Mouse (Mus musculus) liver, embryonic 14.5 days (tissue): ENCODE data around the gene Cdhr2. TPM values are rescaled to one million over a fixed set of nuclear protein-coding genes. Genes with fewer than 3 reads are reported as not detected.

ENCODE experiments used
- ATAC-seq: fragments of 200-750 bp; cut with Nextera tagmentation; 2 replicates; pipeline ENCODE4 v1.8.0; 2017; ENCODE audit warnings: moderate number of reproducible peaks, mild to moderate bottlenecking, moderate library complexity; ENCODE audit not compliant: insufficient read depth
- DNase-seq, 3 experiments: peaks; one replicate each; pipeline ENCODE4 v3.0.0-alpha.2; 2012 to 2013; ENCODE audit warnings: low read depth in 3 of 3, low spot score in 3 of 3
- H3K27ac ChIP-seq: fragments of 300-500 bp; sonication (generic); 2 replicates; pipeline ENCODE4 v1.5.1; 2014; ENCODE audit warnings: moderate library complexity, mild to moderate bottlenecking, control low read depth, inconsistent platforms
- H3K27me3 ChIP-seq: fragments of 300-500 bp; sonication (generic); 2 replicates; pipeline ENCODE4 v1.6.1; 2014; ENCODE audit warnings: mild to moderate bottlenecking, low read length, moderate library complexity; ENCODE audit not compliant: control insufficient read depth, insufficient read depth
- H3K36me3 ChIP-seq: fragments of 300-500 bp; sonication (generic); replicated peaks from 2 replicates; pipeline ENCODE4 v1.6.1; 2014; ENCODE audit warnings: low read depth; ENCODE audit not compliant: control insufficient read depth, insufficient read depth
- H3K4me1 ChIP-seq, 2 experiments: fragments of 200-500 bp in 1 of 2; fragments of 300-500 bp in 1 of 2; sonication (generic) in 1 of 2; replicated peaks; 2 replicates each; pipeline ENCODE4 v1.6.1; 2012 to 2014; ENCODE audit warnings: antibody characterized with exemption in 1 of 2, inconsistent platforms in 1 of 2, low read length in 1 of 2; ENCODE audit not compliant: control insufficient read depth in 2 of 2, insufficient read depth in 2 of 2
- H3K4me2 ChIP-seq: fragments of 300-500 bp; sonication (generic); 2 replicates; pipeline ENCODE4 v1.6.1; 2014; ENCODE audit warnings: low read depth, mild to moderate bottlenecking, control low read depth, moderate library complexity
- H3K4me3 ChIP-seq, 2 experiments: fragments of 200-500 bp in 1 of 2; fragments of 300-500 bp in 1 of 2; sonication (generic) in 1 of 2; 2 replicates each; pipeline ENCODE4 v1.5.1; 2012 to 2014; ENCODE audit warnings: low read depth in 2 of 2, low read length in 2 of 2, mild to moderate bottlenecking in 2 of 2, control low read depth in 1 of 2, inconsistent platforms in 1 of 2, moderate library complexity in 1 of 2; ENCODE audit not compliant: insufficient read depth in 1 of 2
- H3K9ac ChIP-seq: fragments of 300-500 bp; sonication (generic); replicated peaks from 2 replicates; pipeline ENCODE4 v1.6.1; 2014; ENCODE audit warnings: mild to moderate bottlenecking, control low read depth, moderate library complexity
- H3K9me3 ChIP-seq: fragments of 300-500 bp; sonication (generic); 2 replicates; pipeline ENCODE4 v1.6.1; 2016; ENCODE audit warnings: low read length, mixed read lengths; ENCODE audit not compliant: control insufficient read depth
- CTCF ChIP-seq: IDR thresholded peaks from 2 replicates; pipeline ENCODE4 v1.5.1; 2016; ENCODE audit warnings: antibody characterized with exemption, low read depth, control low read depth
- EP300 ChIP-seq: IDR thresholded peaks from 2 replicates; pipeline ENCODE4 v1.6.1; 2016; ENCODE audit warnings: antibody characterized with exemption, low read depth
- WGBS: fragments of 180-500 bp; shearing (Covaris S2); extraction: QIAGEN DNeasy Blood & Tissue Kit; methylation state at CpG from one replicate; pipeline ENCODE4 v1.1.7; 2014; ENCODE audit not compliant: insufficient replicate concordance; 5-methylcytosine and 5-hydroxymethylcytosine counted together
- polyA plus RNA-seq, 2 experiments: library from polyadenylated mRNA; depleted of rRNA in 1 of 2; stranded (reverse) in 1 of 2; unstranded in 1 of 2; fragments of >200 nt; fragmentation: Nextera tagmentation in 1 of 2; extraction: Ambion mirVana in 1 of 2; gene quantifications; 2 replicates each; pipeline versions ENCODE4 v1.2.1 to v1.2.3; 2012 to 2014

The Cdhr2 gene
- polyA plus RNA-seq, 2 experiments: 6.6 to 8.6 TPM

DNA sequence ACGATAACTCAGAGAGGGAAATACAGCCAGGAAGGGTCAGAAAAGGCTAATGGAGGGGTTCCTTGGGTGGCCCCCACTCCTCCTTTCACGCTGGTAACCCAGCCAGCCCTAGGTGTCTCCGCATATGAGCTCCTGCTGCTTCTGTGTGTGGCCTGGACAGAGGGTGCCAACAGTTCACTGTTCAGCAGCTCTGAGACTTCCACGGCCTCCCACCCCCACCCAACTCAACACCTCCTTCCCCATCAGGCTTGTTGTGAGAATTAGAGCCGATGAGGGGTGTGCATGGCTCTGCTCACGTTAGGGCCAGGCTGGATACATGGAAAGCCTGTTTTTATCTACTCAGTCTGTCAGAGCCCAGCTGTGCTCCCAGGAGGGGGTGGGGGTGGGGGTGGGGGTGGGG lies 44.8 kb downstream of the Cdhr2 start:
- H3K4me2 ChIP-seq: no peak overlapping the region
- no peak overlapping the region for H3K4me3 ChIP-seq
- H3K9ac ChIP-seq: no peak overlapping the region
- no peaks in the 10 kb centered on the region for H3K36me3 ChIP-seq
- H3K9me3 ChIP-seq: no peaks in the 10 kb centered on the region
- no peak for ATAC-seq
- WGBS: 26% methylated on average over 6 of the region's 6 CpGs
- no peaks in the 10 kb centered on the region for H3K4me1 ChIP-seq
- no peak for TF ChIP-seq EP300
- no peak for TF ChIP-seq CTCF
- H3K27me3 ChIP-seq: peaks cover 26% of the 10 kb centered on the region
- DNase-seq: no peak
- H3K27ac ChIP-seq: no peak overlapping the region

DNA sequence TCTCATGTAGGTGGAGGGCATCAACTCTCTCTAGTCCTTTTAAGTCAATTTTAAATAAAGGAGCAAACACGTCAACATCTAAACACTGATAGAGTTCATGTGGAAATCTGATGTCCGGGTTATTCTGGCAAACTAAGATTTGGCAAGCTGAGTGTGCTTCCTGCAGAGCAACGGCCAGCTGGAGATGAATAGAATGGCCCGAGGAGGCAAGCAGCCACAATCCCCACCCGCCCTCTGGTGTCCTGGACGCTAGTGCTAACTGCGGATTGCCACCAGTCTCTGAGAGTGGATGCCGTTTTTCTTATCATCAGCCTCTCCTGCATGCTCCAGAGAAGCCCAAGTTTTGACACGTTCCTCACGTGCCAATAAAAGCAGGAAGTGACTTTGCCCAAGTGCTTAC lies 45.6 kb downstream of the Cdhr2 start:
- H3K4me2 ChIP-seq: no peak overlapping the region
- no peak for ATAC-seq
- H3K4me1 ChIP-seq: no peaks in the 10 kb centered on the region
- 35% methylated on average over 10 of the region's 10 CpGs for WGBS
- no peak overlapping the region for H3K4me3 ChIP-seq
- TF ChIP-seq EP300 (no peak), CTCF (no peak)
- no peak overlapping the region for H3K9ac ChIP-seq
- peaks cover 26% of the 10 kb centered on the region for H3K27me3 ChIP-seq
- DNase-seq: no peak
- H3K9me3 ChIP-seq: no peaks in the 10 kb centered on the region
- no peak overlapping the region for H3K27ac ChIP-seq
- H3K36me3 ChIP-seq: no peaks in the 10 kb centered on the region

DNA sequence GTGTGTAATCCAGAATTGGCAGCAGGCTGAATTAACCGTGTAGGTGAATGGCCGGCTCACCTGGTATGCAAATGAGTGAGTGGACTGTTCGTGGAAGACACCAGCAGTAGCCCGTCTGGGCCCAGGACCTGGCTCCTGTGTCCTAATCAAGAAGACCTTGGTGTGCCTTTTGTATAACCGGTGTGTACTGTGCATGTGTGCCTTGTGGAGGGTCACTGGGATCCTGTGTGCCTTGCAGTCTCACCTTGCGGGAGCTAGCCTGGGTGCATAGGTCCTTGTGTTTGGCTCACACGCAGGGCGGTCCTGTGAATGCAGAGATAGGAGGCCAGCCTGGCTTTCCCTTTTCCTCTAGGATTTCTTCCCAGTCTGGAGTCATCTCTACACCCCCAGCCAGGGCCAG lies 46.9 kb downstream of the Cdhr2 start:
- no peaks in the 10 kb centered on the region for H3K36me3 ChIP-seq
- H3K4me2 ChIP-seq: no peak overlapping the region
- ATAC-seq (no peak), DNase-seq (no peak)
- no peak overlapping the region for H3K4me3 ChIP-seq
- no peaks in the 10 kb centered on the region for H3K9me3 ChIP-seq
- 71% methylated on average over 8 of the region's 8 CpGs for WGBS
- H3K9ac ChIP-seq: no peak overlapping the region
- no peak overlapping the region for H3K27ac ChIP-seq
- peaks cover 26% of the 10 kb centered on the region for H3K27me3 ChIP-seq
- H3K4me1 ChIP-seq: no peaks in the 10 kb centered on the region
- TF ChIP-seq EP300: no peak
- TF ChIP-seq CTCF: no peak

DNA sequence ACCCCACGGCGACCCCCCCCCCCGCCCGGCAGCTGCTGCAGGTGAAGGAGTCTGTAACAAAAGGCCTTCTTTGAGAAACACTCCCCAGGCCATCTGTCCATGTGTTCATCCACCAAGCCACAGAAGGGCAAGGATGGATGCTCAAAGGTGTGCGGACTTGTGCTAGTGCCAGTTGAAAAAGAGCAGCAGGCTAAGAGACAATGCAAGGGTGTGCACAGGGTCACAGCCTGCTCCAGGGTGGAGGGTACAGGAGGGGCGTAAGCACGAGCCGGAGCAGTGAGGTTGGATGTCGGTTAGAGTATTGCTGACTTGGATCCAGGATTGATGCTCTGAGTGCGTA lies 47.4 kb downstream of the Cdhr2 start:
- Histone ChIP-seq H3K9me3 (no peaks in the 10 kb centered on the region), H3K9ac (no peak overlapping the region), H3K4me1 (no peaks in the 10 kb centered on the region), H3K4me3 (no peak overlapping the region), H3K36me3 (no peaks in the 10 kb centered on the region), H3K27ac (no peak overlapping the region), H3K4me2 (no peak overlapping the region), H3K27me3 (peaks cover 26% of the 10 kb centered on the region)
- TF ChIP-seq CTCF (no peak), EP300 (no peak)
- WGBS: 44% methylated on average over 10 of the region's 10 CpGs
- DNase-seq (no peak), ATAC-seq (no peak)

DNA sequence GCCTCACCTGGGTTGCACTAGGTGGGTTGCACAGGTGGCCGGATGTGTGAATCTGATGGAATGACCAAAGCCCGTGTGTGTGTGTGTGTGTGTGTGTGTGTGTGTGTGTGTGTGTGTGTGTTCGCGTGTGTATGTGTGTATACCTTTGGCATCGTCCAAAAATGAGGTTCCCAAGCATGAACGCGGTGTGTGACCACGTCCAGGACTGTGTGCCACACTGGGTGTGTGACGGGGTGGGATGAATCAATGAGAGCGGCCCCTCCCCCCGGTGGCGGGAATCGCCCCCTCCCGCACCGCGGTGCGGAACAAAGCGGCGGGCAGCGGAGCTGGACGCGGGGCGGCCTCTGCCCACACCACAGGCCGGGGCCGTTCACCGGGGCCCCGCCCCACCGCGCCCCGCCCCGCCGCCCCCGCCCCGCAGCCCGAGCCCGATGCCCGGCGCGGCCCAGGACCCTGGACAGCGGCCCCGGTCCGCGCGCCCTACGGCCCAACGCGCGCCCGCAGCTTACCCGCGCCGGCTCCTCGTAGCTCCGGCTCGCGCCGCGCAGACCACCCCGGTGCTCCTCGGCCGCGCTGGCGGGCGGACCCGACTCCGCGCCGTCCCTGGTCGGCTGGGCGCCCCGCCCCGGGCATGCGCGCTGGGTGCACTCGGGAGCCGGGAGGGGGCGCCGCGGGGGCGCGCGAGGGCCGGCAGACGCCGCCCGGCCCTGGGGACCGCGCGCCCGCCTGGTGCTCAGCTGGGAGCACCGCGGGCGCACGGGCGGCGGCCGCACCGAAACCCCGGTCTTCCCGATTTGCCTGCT lies 48.0 kb downstream of the Cdhr2 start:
- Histone ChIP-seq H3K4me2 (peak overlapping the region; percentile 57), H3K9ac (no peak overlapping the region), H3K27ac (no peak overlapping the region), H3K9me3 (no peaks in the 10 kb centered on the region), H3K27me3 (peaks cover 26% of the 10 kb centered on the region), H3K36me3 (no peaks in the 10 kb centered on the region), H3K4me3 (peak overlapping the region; percentile 33 to 43; a peak in 3 of 4 replicates), H3K4me1 (no peaks in the 10 kb centered on the region)
- no peak for DNase-seq
- no peak; the same call in 1 of the 2 replicates for ATAC-seq
- WGBS: 2% methylated on average over 89 of the region's 100 CpGs
- TF ChIP-seq CTCF (no peak), EP300 (no peak)
